In genomic region chr2:149828911-149829310, GRCm38 (mm10) we compare ENCODE assay signal across 9 mouse cellular contexts. TPM values are rescaled to one million over a fixed set of nuclear protein-coding genes. Genes with fewer than 3 reads are reported as not detected.
A peak's percentile ranks its signal among the peaks of the same experiment; 100 is the strongest.
DNase-seq lines count a peak whose midpoint lies in the region; ATAC-seq and TF ChIP-seq lines count a peak whose summit lies in the region.
"Had no signal": no experiment of that assay in that cellular context is flagged by ENCODE, and none has a peak within 500 bp of the region (broad histone marks: within the 10 kb centered on the region; RNA-seq: fewer than 3 reads in every experiment).

Syndig1 (plus strand) TSS chr2:149829211.

- peak within 1 kb of the TSS; percentile 55 for H3K4me2 ChIP-seq in liver, embryonic 12.5 days
- H3K4me2 ChIP-seq in forebrain, embryonic 14.5 days (ENCODE audit: low read length): peak within 1 kb of the TSS; percentile 97

- WGBS in liver, embryonic 12.5 days (ENCODE audit: insufficient replicate concordance): 40% methylated on average over 2 of the region's 2 CpGs
- WGBS in forebrain, embryonic 14.5 days: 86% methylated on average over 2 of the region's 2 CpGs
- 88% methylated on average over 2 of the region's 2 CpGs for WGBS in olfactory bulb, adult 2 months

- intact Hi-C loops in left cerebral cortex, postnatal 10 days (cut with DNase I): no loop called here

- no peak for ATAC-seq in liver, embryonic 12.5 days
- no peak for ATAC-seq in forebrain, embryonic 14.5 days
- no peak for ATAC-seq in inflammation-experienced regulatory T-cells, adult 6 months

- H3K27ac ChIP-seq in liver, embryonic 12.5 days: no peak within 1 kb of the TSS
- H3K27ac ChIP-seq in forebrain, embryonic 14.5 days (ENCODE audit: low read depth, low read length): no peak within 1 kb of the TSS
- H3K27ac ChIP-seq in olfactory bulb, adult 2 months (ENCODE audit: insufficient read depth, low read depth, low read length): no peak within 1 kb of the TSS

- no peak for DNase-seq in liver
- no peak for DNase-seq in forebrain, embryonic 14.5 days (ENCODE audit: low spot score)
- no peak for DNase-seq in left cerebral cortex, postnatal 10 days (ENCODE audit: extremely low spot score in 1 of 2, low spot score in 2 of 2)
- DNase-seq in kidney, adult 18-20 months: no peak
- DNase-seq: lung, postnatal 4 days had no signal

- TF ChIP-seq POLR2A in olfactory bulb, adult 2 months (IDR thresholded peaks at IDR 0.05; ENCODE audit: insufficient read depth, low read depth, low read length): no peak

- H3K36me3 ChIP-seq in liver, embryonic 12.5 days: no peaks in the 10 kb centered on the region
- H3K36me3 ChIP-seq in forebrain, embryonic 14.5 days (ENCODE audit: control insufficient read depth, insufficient read depth, low read length): no peaks in the 10 kb centered on the region

- no peak within 1 kb of the TSS for H3K4me3 ChIP-seq in liver, embryonic 12.5 days
- H3K4me3 ChIP-seq in forebrain, embryonic 14.5 days (ENCODE audit: low read depth, low read length): peak within 1 kb of the TSS; percentile 60
- H3K4me3 ChIP-seq in olfactory bulb, adult 2 months (ENCODE audit: insufficient read depth, low read depth, low read length): peak within 1 kb of the TSS; percentile 83
- H3K4me3 ChIP-seq: erythroblast, embryonic 14.5 days had no signal

- peaks cover 41% of the 10 kb centered on the region for H3K27me3 ChIP-seq in liver, embryonic 12.5 days (replicated peaks)
- 0 out of 2 replicates have a peak, but pooled peaks cover 12% of the 10 kb centered on the region for H3K27me3 ChIP-seq in forebrain, embryonic 14.5 days (replicated peaks; ENCODE audit: control insufficient read depth, insufficient read depth, low read length)

- no peaks in the 10 kb centered on the region for H3K4me1 ChIP-seq in liver, embryonic 12.5 days
- peaks cover 4% of the 10 kb centered on the region; the same call in 1 of the 2 replicates for H3K4me1 ChIP-seq in forebrain, embryonic 14.5 days (ENCODE audit: control insufficient read depth, insufficient read depth, low read length)
- H3K4me1 ChIP-seq in olfactory bulb, adult 2 months (ENCODE audit: control insufficient read depth, insufficient read depth, low read length): peaks cover 16% of the 10 kb centered on the region; the same call in 1 of the 2 replicates

- no peaks in the 10 kb centered on the region for H3K9me3 ChIP-seq in liver, embryonic 12.5 days (replicated peaks)
- no peaks in the 10 kb centered on the region for H3K9me3 ChIP-seq in forebrain, embryonic 14.5 days (replicated peaks; ENCODE audit: control insufficient read depth, low read length)

- no peak for TF ChIP-seq CTCF in olfactory bulb, adult 2 months (IDR thresholded peaks at IDR 0.05; ENCODE audit: insufficient read depth, low read depth, low read length)

- no peak within 1 kb of the TSS for H3K9ac ChIP-seq in liver, embryonic 12.5 days
- H3K9ac ChIP-seq in forebrain, embryonic 14.5 days (ENCODE audit: low read length): peak within 1 kb of the TSS; percentile 66; the same call in 1 of the 2 replicates

RNA-seq across cellular contexts. Expression of gene Syndig1, which starts in this region (rescaled TPM):
- polyA plus RNA-seq in liver, embryonic 12.5 days (2016; fragmentation: Nextera tagmentation; extraction: Ambion mirVana): 0.97 and 1.3 TPM in 2 replicates
- 16.4 and 16.6 TPM in 2 replicates for polyA plus RNA-seq in forebrain, embryonic 14.5 days (2014; fragmentation: Nextera tagmentation; extraction: Ambion mirVana)
- total RNA-seq in left cerebral cortex, postnatal 10 days (2021): 10 to 100 TPM; 58.7 to 65.8 TPM
- not detected in 2 replicates for polyA plus RNA-seq in olfactory bulb, adult 2 months (2012; ENCODE audit: insufficient read depth, insufficient read length, low replicate concordance, missing spikeins)
- under 1 TPM in 1 of 3 experiments, not detected in 2; 0.16 TPM for polyA plus RNA-seq in inflammation-experienced regulatory T-cells, adult 6 months (2017; shearing (Covaris generic))
- polyA plus RNA-seq: erythroblast, embryonic 14.5 days had no signal
